Mouse (Mus musculus) lung, adult 10 weeks (tissue): ENCODE results near the gene Gm4187. TPM values are rescaled to one million over a fixed set of nuclear protein-coding genes. Genes with fewer than 3 reads are reported as not detected.

ENCODE experiments used
- polyA plus RNA-seq: library from polyadenylated mRNA; stranded (reverse); fragments of 350-450 nt; fragmentation: Illumina TruSeq; extraction: RNeasy Lipid Tissue Mini Kit (QIAGEN cat#74804); gene quantifications from one replicate; pipeline ENCODE4 v1.2.3, GENCODE M21; 2014; ENCODE audit warnings: low read depth, low replicate concordance; ENCODE audit not compliant: insufficient read depth

Gene Gm4187
- polyA plus RNA-seq = not detected

GRCm38 (mm10) chr7:22329617-22330016, at the start of gene Gm4187:
Gene Gm4187 (minus strand): TSS chr7:22329717.

GRCm38 (mm10) chr7:22370939-22371338, 41.4 kb upstream of the Gm4187 start, which contains the start of gene Gm8660:
Gene Gm8660 (minus strand): TSS chr7:22371039.

Other genes with a start within 250 kb of the Gm4187 start
- not detected for gene Gm16451, start 211.5 kb downstream of the Gm4187 start, polyA plus RNA-seq
- not detected for gene Gm10666, start 195.0 kb downstream of the Gm4187 start, polyA plus RNA-seq
- gene Vmn1r142, start 165.7 kb downstream of the Gm4187 start, polyA plus RNA-seq = not detected
- gene Vmn1r143, start 140.3 kb downstream of the Gm4187 start, polyA plus RNA-seq = not detected
- gene Gm8653, start 128.5 kb downstream of the Gm4187 start, polyA plus RNA-seq = not detected
- not detected for gene Gm8453, start 100.2 kb downstream of the Gm4187 start, polyA plus RNA-seq
- not detected for gene Gm8660, start 41.3 kb upstream of the Gm4187 start, polyA plus RNA-seq
- gene Vmn1r148, start 83.9 kb upstream of the Gm4187 start, polyA plus RNA-seq = not detected
- not detected for gene Vmn1r149, start 108.5 kb upstream of the Gm4187 start, polyA plus RNA-seq
- not detected for gene Gm10665, start 134.4 kb upstream of the Gm4187 start, polyA plus RNA-seq
- gene Vmn1r151, start 170.0 kb upstream of the Gm4187 start, polyA plus RNA-seq = not detected
- not detected for gene Vmn1r152, start 193.2 kb upstream of the Gm4187 start, polyA plus RNA-seq
- gene Gm8677, start 205.2 kb upstream of the Gm4187 start, polyA plus RNA-seq = not detected
- not detected for gene Gm4201, start 235.6 kb upstream of the Gm4187 start, polyA plus RNA-seq